8 mouse cellular contexts compared by ENCODE assay signal in the genomic region with DNA sequence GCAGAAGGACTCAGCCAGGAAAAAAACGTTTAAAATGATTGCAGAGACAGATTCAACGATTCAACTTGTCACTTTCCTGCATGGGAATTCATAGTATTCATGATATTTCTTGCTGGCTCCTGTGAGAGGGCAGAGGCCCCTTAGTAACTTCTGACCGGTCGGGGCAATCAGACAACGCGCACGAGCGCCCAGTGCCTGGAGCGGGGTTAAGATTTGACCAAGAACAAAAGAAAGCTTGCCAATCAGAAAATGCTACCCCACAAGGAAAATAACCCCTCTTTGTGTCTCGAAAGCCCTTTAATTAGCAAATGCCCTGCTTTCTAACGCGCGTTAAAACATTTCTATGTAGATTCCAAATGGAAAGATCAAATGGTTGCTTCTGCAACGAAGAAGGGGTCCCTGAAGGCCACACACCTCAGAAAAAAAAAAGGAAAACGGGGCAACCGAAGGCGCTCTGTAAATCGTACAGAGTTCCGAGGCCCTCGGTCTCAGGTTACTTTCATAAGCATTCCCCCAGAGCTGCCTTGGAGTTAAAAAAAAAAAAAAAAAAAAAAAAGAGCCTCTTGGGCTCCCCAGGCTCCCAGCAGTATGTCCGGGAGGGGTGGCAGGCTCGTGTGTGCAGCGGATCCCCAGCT. TPM values are rescaled to one million over a fixed set of nuclear protein-coding genes. Genes with fewer than 3 reads are reported as not detected.
DNase-seq lines count a peak whose midpoint lies in the region; ATAC-seq and TF ChIP-seq lines count a peak whose summit lies in the region.

No protein-coding gene starts in this region.

- WGBS in lung, adult 2 months: 18% methylated on average over 23 of the region's 23 CpGs
- 1% methylated on average over 23 of the region's 23 CpGs for WGBS in hindbrain, embryonic 14.5 days
- 8% methylated on average over 23 of the region's 23 CpGs for WGBS in liver, embryonic 12.5 days (ENCODE audit: insufficient replicate concordance)
- WGBS in stomach, embryonic 15.5 days: 3% methylated on average over 23 of the region's 23 CpGs

- peak overlapping the region; percentile 68 for H3K27ac ChIP-seq in hindbrain, embryonic 14.5 days
- peak overlapping the region; percentile 80 for H3K27ac ChIP-seq in liver, embryonic 12.5 days
- H3K27ac ChIP-seq in stomach, embryonic 15.5 days: peak overlapping the region; percentile 98

- no peaks in the 10 kb centered on the region for H3K9me3 ChIP-seq in hindbrain, embryonic 14.5 days (ENCODE audit: control insufficient read depth, low read length)
- H3K9me3 ChIP-seq in liver, embryonic 12.5 days (replicated peaks): no peaks in the 10 kb centered on the region
- no peaks in the 10 kb centered on the region for H3K9me3 ChIP-seq in stomach, embryonic 15.5 days

- H3K36me3 ChIP-seq in hindbrain, embryonic 14.5 days (replicated peaks; ENCODE audit: control insufficient read depth, insufficient read depth): no peaks in the 10 kb centered on the region
- peaks cover 9% of the 10 kb centered on the region; the same call in 1 of the 2 replicates for H3K36me3 ChIP-seq in liver, embryonic 12.5 days
- no peaks in the 10 kb centered on the region for H3K36me3 ChIP-seq in stomach, embryonic 15.5 days

- no peak for TF ChIP-seq CTCF in lung, adult 2 months (IDR thresholded peaks at IDR 0.05; ENCODE audit: insufficient read depth, low read length)

- no peak for DNase-seq in lung, adult 2 months
- DNase-seq in lung, postnatal 14 days: no peak
- peak; percentile 64 for DNase-seq in embryo, embryonic 10 days (ENCODE audit: low spot score)
- DNase-seq in hindbrain, embryonic 14.5 days (ENCODE audit: low spot score): no peak
- DNase-seq in cerebellum, adult 11-12 months: no peak

- H3K9ac ChIP-seq in hindbrain, embryonic 14.5 days: peak overlapping the region; percentile 41; the same call in 1 of the 2 replicates
- H3K9ac ChIP-seq in liver, embryonic 12.5 days: peak overlapping the region; percentile 69
- peak overlapping the region; percentile 11; the same call in 1 of the 2 replicates for H3K9ac ChIP-seq in stomach, embryonic 15.5 days

- peak overlapping the region; percentile 99 for H3K4me2 ChIP-seq in hindbrain, embryonic 14.5 days (replicated peaks)
- peak overlapping the region; percentile 99 for H3K4me2 ChIP-seq in liver, embryonic 12.5 days
- H3K4me2 ChIP-seq in stomach, embryonic 15.5 days: peak overlapping the region; percentile 78

- peak overlapping the region; percentile 80 for H3K4me3 ChIP-seq in lung, adult 2 months (replicated peaks; ENCODE audit: extremely low read depth, low read depth, low read length)
- peak overlapping the region; percentile 59 for H3K4me3 ChIP-seq in hindbrain, embryonic 14.5 days (replicated peaks; ENCODE audit: low read length)
- peak overlapping the region; percentile 70 for H3K4me3 ChIP-seq in liver, embryonic 12.5 days
- H3K4me3 ChIP-seq in stomach, embryonic 15.5 days (replicated peaks): peak overlapping the region; percentile 77

- peaks cover 15% of the 10 kb centered on the region for H3K27me3 ChIP-seq in hindbrain, embryonic 14.5 days (ENCODE audit: control insufficient read depth, insufficient read depth, low read length)
- H3K27me3 ChIP-seq in liver, embryonic 12.5 days (replicated peaks): peaks cover 30% of the 10 kb centered on the region
- H3K27me3 ChIP-seq in stomach, embryonic 15.5 days (replicated peaks): no peaks in the 10 kb centered on the region

- no peak for ATAC-seq in hindbrain, embryonic 14.5 days (ENCODE audit: low FRiP score)
- ATAC-seq in liver, embryonic 12.5 days: no peak
- no peak; the same call in 1 of the 2 replicates for ATAC-seq in stomach, embryonic 15.5 days (ENCODE audit: insufficient read depth, low FRiP score, low read depth)
- no peak for ATAC-seq in activated CD4-positive, CD25-positive, alpha-beta regulatory T cell, adult 4 months

- TF ChIP-seq POLR2A in lung, adult 2 months (IDR thresholded peaks at IDR 0.05; ENCODE audit: borderline replicate concordance, extremely low read depth, low read depth, low read length): no peak

- peaks cover 10% of the 10 kb centered on the region; the same call in 1 of the 2 replicates for H3K4me1 ChIP-seq in lung, adult 2 months (ENCODE audit: control insufficient read depth, insufficient read depth, low read length)
- H3K4me1 ChIP-seq in hindbrain, embryonic 14.5 days (replicated peaks; ENCODE audit: control insufficient read depth, insufficient read depth, low read length): peaks cover 18% of the 10 kb centered on the region
- peaks cover 48% of the 10 kb centered on the region for H3K4me1 ChIP-seq in liver, embryonic 12.5 days
- H3K4me1 ChIP-seq in stomach, embryonic 15.5 days: peaks cover 28% of the 10 kb centered on the region

RNA-seq across cellular contexts. Expression of gene Fzd7, which starts 1.3 kb away (rescaled TPM):
- 39.4 and 41.0 TPM in 2 replicates for polyA plus RNA-seq in lung, adult 2 months (2012; rRNA removed)
- polyA plus RNA-seq in hindbrain, embryonic 14.5 days (2014; fragmentation: Nextera tagmentation; extraction: Ambion mirVana): 3.8 and 4.4 TPM in 2 replicates
- 5.3 and 5.4 TPM in 2 replicates for polyA plus RNA-seq in liver, embryonic 12.5 days (2016; fragmentation: Nextera tagmentation; extraction: Ambion mirVana)
- polyA plus RNA-seq in stomach, embryonic 15.5 days (2015; fragmentation: Nextera tagmentation; extraction: Ambion mirVana): 7.7 and 9.6 TPM in 2 replicates
- not detected for polyA plus RNA-seq in activated CD4-positive, CD25-positive, alpha-beta regulatory T cell, adult 4 months (2017; shearing (Covaris generic))

RNA-seq across cellular contexts. Expression of gene Gm973, which starts 35.1 kb away (rescaled TPM):
- 1.6 and 2.5 TPM in 2 replicates for polyA plus RNA-seq in lung, adult 2 months (2012; rRNA removed)
- polyA plus RNA-seq in hindbrain, embryonic 14.5 days (2014; fragmentation: Nextera tagmentation; extraction: Ambion mirVana): 7.1 and 10.6 TPM in 2 replicates
- not detected in 2 replicates for polyA plus RNA-seq in liver, embryonic 12.5 days (2016; fragmentation: Nextera tagmentation; extraction: Ambion mirVana)
- 0.39 and 0.55 TPM in 2 replicates for polyA plus RNA-seq in stomach, embryonic 15.5 days (2015; fragmentation: Nextera tagmentation; extraction: Ambion mirVana)
- polyA plus RNA-seq in activated CD4-positive, CD25-positive, alpha-beta regulatory T cell, adult 4 months (2017; shearing (Covaris generic)): not detected

Comparison
In these comparisons a context has a peak if more than half of its experiments do, and no peak if none do; other contexts are left out.
1. H3K9ac ChIP-seq: peak in every context shown above with its lines; median percentile 69 in liver, embryonic 12.5 days; 41 in hindbrain, embryonic 14.5 days; 11 in stomach, embryonic 15.5 days.